Mouse (Mus musculus) 416B (cell line): Measurements from ENCODE around the gene Pacsin3.

Experiments used
- DNase-seq: peaks from one replicate; pipeline ENCODE4 v3.0.0; 2011; ENCODE audit warnings: low read depth

Pacsin3 gene

GRCm38 (mm10) chr2:91305926-91306325 is 50.2 kb downstream of the Pacsin3 start:
- no peak for DNase-seq

GRCm38 (mm10) chr2:91306589-91306988 is 50.8 kb downstream of the Pacsin3 start:
- DNase-seq: no peak

- no peak for DNase-seq
Observed at GRCm38 (mm10) chr2:91308680-91309079, 52.9 kb downstream of the Pacsin3 start.

GRCm38 (mm10) chr2:91309546-91309945 is 53.8 kb downstream of the Pacsin3 start:
- DNase-seq: no peak

- no peak for DNase-seq
Observed at GRCm38 (mm10) chr2:91312578-91313311, 57.0 kb downstream of the Pacsin3 start.

- no peak for DNase-seq
Observed at GRCm38 (mm10) chr2:91314184-91314583, 58.4 kb downstream of the Pacsin3 start.
